Mouse (Mus musculus): Measurements from ENCODE around the gene Dlg2.

- TF ChIP-seq CTCF (IDR thresholded peaks at IDR 0.05; ENCODE audit: low read depth, low read length) (no peak), GATA1 (IDR thresholded peaks at IDR 0.05; ENCODE audit: borderline replicate concordance, low read length) (no peak)
Observed at GRCm38 (mm10) chr7:90482607-90483006, 6.1 kb downstream of the Dlg2 start.

Measured in G1E (cell line).